Mouse (Mus musculus) forebrain, embryonic 16.5 days (tissue): ENCODE measurements at regions not wholly inside any gene's neighbourhood (a gene's known extent, or its start where the extent isn't known, plus 50 kb on each side); places are given as distances from the start of the nearest gene placed in this dataset.
A peak's percentile ranks its signal among the peaks of the same experiment; 100 is the strongest.

Experiments
- ATAC-seq: fragments of 200-750 bp; cut with Nextera tagmentation; 2 replicates; pipeline ENCODE4 v1.8.0; 2017; ENCODE audit warnings: mild to moderate bottlenecking, moderate library complexity
- H3K27ac ChIP-seq: fragments of 300-500 bp; sonication (generic); 2 replicates; pipeline ENCODE4 v1.5.1; 2014; ENCODE audit warnings: low read length, control low read depth
- H3K27me3 ChIP-seq: fragments of 300-500 bp; sonication (generic); replicated peaks from 2 replicates; pipeline ENCODE4 v1.6.1; 2014; ENCODE audit warnings: low read length; ENCODE audit not compliant: control insufficient read depth, insufficient read depth
- H3K36me3 ChIP-seq: fragments of 300-500 bp; sonication (generic); 2 replicates; pipeline ENCODE4 v1.6.1; 2014; ENCODE audit not compliant: control insufficient read depth, insufficient read depth
- H3K4me1 ChIP-seq: fragments of 300-500 bp; sonication (generic); replicated peaks from 2 replicates; pipeline ENCODE4 v1.6.1; 2014; ENCODE audit warnings: low read length; ENCODE audit not compliant: control insufficient read depth, insufficient read depth
- H3K4me2 ChIP-seq: fragments of 300-500 bp; sonication (generic); 2 replicates; pipeline ENCODE4 v1.6.1; 2014; ENCODE audit warnings: mild to moderate bottlenecking, low read length, control low read depth
- H3K4me3 ChIP-seq: fragments of 300-500 bp; sonication (generic); replicated peaks from 2 replicates; pipeline ENCODE4 v1.5.1; 2014; ENCODE audit warnings: mild to moderate bottlenecking, low read length, control low read depth
- H3K9ac ChIP-seq: fragments of 300-500 bp; sonication (generic); replicated peaks from 2 replicates; pipeline ENCODE4 v1.6.1; 2014; ENCODE audit warnings: low read depth, low read length, control low read depth
- H3K9me3 ChIP-seq: fragments of 300-500 bp; sonication (generic); 2 replicates; pipeline ENCODE4 v1.6.1; 2016; ENCODE audit warnings: low read length; ENCODE audit not compliant: control insufficient read depth
- WGBS: fragments of 180-500 bp; shearing (Covaris S2); extraction: QIAGEN DNeasy Blood & Tissue Kit; methylation state at CpG from one replicate; pipeline ENCODE4 v1.1.7; 2014; 5-methylcytosine and 5-hydroxymethylcytosine counted together

- Histone ChIP-seq H3K4me1 (peaks cover 27% of the 10 kb centered on the region), H3K4me3 (no peak overlapping the region), H3K4me2 (no peak overlapping the region; the same call in none of the 2 replicates), H3K36me3 (no peaks in the 10 kb centered on the region), H3K27ac (peak overlapping the region; percentile 50), H3K27me3 (peaks cover 4% of the 10 kb centered on the region), H3K9me3 (no peaks in the 10 kb centered on the region), H3K9ac (no peak overlapping the region)
- 12% methylated on average over 8 of the region's 8 CpGs for WGBS
- peak; percentile 83 for ATAC-seq
These were observed 1528.0 kb upstream of the Gulo start for GRCm38 (mm10) chr14:67536787-67537659.

- H3K4me3 ChIP-seq = no peak overlapping the region
- 52% methylated on average over 12 of the region's 12 CpGs for WGBS
These were observed 1497.9 kb upstream of the Gulo start for GRCm38 (mm10) chr14:67506729-67507395.

GRCm38 (mm10) chr14:67492086-67492485 is 1483.1 kb upstream of the Gulo start:
- WGBS = 73% methylated on average over 10 of the region's 10 CpGs
- Histone ChIP-seq H3K4me3 (no peak overlapping the region), H3K9me3 (no peaks in the 10 kb centered on the region), H3K4me1 (no peaks in the 10 kb centered on the region), H3K27me3 (no peaks in the 10 kb centered on the region; the same call in 1 of the 2 replicates), H3K27ac (no peak overlapping the region), H3K9ac (no peak overlapping the region), H3K36me3 (no peaks in the 10 kb centered on the region), H3K4me2 (no peak overlapping the region)
- ATAC-seq = peak; percentile 33; the same call in 1 of the 2 replicates

More at GRCm38 (mm10) chr14:67506729-67507395, 1497.9 kb upstream of the Gulo start:
- no peak for ATAC-seq
- H3K9me3 ChIP-seq = no peaks in the 10 kb centered on the region
- H3K27ac ChIP-seq = no peak overlapping the region
- no peak overlapping the region for H3K4me2 ChIP-seq
- 0 out of 2 replicates have a peak, but pooled peaks cover 2% of the 10 kb centered on the region for H3K4me1 ChIP-seq
- H3K9ac ChIP-seq = no peak overlapping the region
- peaks cover 3% of the 10 kb centered on the region; the same call in 1 of the 2 replicates for H3K27me3 ChIP-seq
- H3K36me3 ChIP-seq = no peaks in the 10 kb centered on the region

GRCm38 (mm10) chr14:67486676-67487075 is 1477.7 kb upstream of the Gulo start:
- 22% methylated on average over 10 of the region's 10 CpGs for WGBS

GRCm38 (mm10) chr14:67485449-67485800 is 1476.4 kb upstream of the Gulo start:
- Histone ChIP-seq H3K9ac (no peak overlapping the region), H3K4me2 (no peak overlapping the region), H3K4me3 (no peak overlapping the region), H3K4me1 (no peaks in the 10 kb centered on the region), H3K27ac (no peak overlapping the region), H3K36me3 (no peaks in the 10 kb centered on the region), H3K9me3 (no peaks in the 10 kb centered on the region), H3K27me3 (no peaks in the 10 kb centered on the region; the same call in 1 of the 2 replicates)
- no peak for ATAC-seq
- 93% methylated on average over 4 of the region's 4 CpGs for WGBS

More at GRCm38 (mm10) chr14:67486676-67487075, 1477.7 kb upstream of the Gulo start:
- no peak overlapping the region for H3K9ac ChIP-seq
- H3K9me3 ChIP-seq = no peaks in the 10 kb centered on the region
- ATAC-seq = no peak
- H3K4me2 ChIP-seq = no peak overlapping the region
- no peaks in the 10 kb centered on the region for H3K4me1 ChIP-seq
- H3K27ac ChIP-seq = no peak overlapping the region
- H3K27me3 ChIP-seq = no peaks in the 10 kb centered on the region; the same call in 1 of the 2 replicates
- no peaks in the 10 kb centered on the region for H3K36me3 ChIP-seq
- no peak overlapping the region for H3K4me3 ChIP-seq

GRCm38 (mm10) chr14:67484533-67485448 is 1475.8 kb upstream of the Gulo start:
- H3K27ac ChIP-seq = no peak overlapping the region
- no peak overlapping the region for H3K4me2 ChIP-seq
- no peaks in the 10 kb centered on the region for H3K9me3 ChIP-seq
- H3K4me1 ChIP-seq = no peaks in the 10 kb centered on the region
- 73% methylated on average over 19 of the region's 19 CpGs for WGBS
- no peak overlapping the region for H3K4me3 ChIP-seq
- no peaks in the 10 kb centered on the region for H3K36me3 ChIP-seq
- no peaks in the 10 kb centered on the region; the same call in 1 of the 2 replicates for H3K27me3 ChIP-seq
- H3K9ac ChIP-seq = no peak overlapping the region
- no peak for ATAC-seq
